Mouse (Mus musculus) stomach, embryonic 16.5 days (tissue): ENCODE data around the gene F11. TPM values are rescaled to one million over a fixed set of nuclear protein-coding genes. Genes with fewer than 3 reads are reported as not detected.

Source experiments
- ATAC-seq: fragments of 200-750 bp; cut with Nextera tagmentation; 2 replicates; pipeline ENCODE4 v1.8.0; 2017; ENCODE audit warnings: moderate number of reproducible peaks, moderate TSS enrichment; ENCODE audit not compliant: insufficient read depth, low FRiP score
- H3K27ac ChIP-seq: fragments of 300-500 bp; sonication (generic); 2 replicates; pipeline ENCODE4 v1.5.1; 2014; ENCODE audit warnings: low read length
- H3K27me3 ChIP-seq: fragments of 300-500 bp; sonication (generic); 2 replicates; pipeline ENCODE4 v1.6.1; 2014; ENCODE audit warnings: low read length, control low read depth, mixed read lengths; ENCODE audit not compliant: control insufficient read depth, insufficient read depth
- H3K36me3 ChIP-seq: fragments of 300-500 bp; sonication (generic); 2 replicates; pipeline ENCODE4 v1.6.1; 2014; ENCODE audit warnings: low read length; ENCODE audit not compliant: control insufficient read depth, insufficient read depth
- H3K4me1 ChIP-seq: fragments of 300-500 bp; sonication (generic); 2 replicates; pipeline ENCODE4 v1.6.1; 2014; ENCODE audit warnings: low read length, control low read depth, mixed read lengths; ENCODE audit not compliant: control insufficient read depth, insufficient read depth
- H3K4me2 ChIP-seq: fragments of 300-500 bp; sonication (generic); 2 replicates; pipeline ENCODE4 v1.6.1; 2014; ENCODE audit warnings: low read depth, low read length, mixed read lengths
- H3K4me3 ChIP-seq: fragments of 300-500 bp; sonication (generic); replicated peaks from 2 replicates; pipeline ENCODE4 v1.5.1; 2014; ENCODE audit warnings: mild to moderate bottlenecking, low read length
- H3K9ac ChIP-seq: fragments of 300-500 bp; sonication (generic); 2 replicates; pipeline ENCODE4 v1.6.1; 2014; ENCODE audit warnings: low read length
- H3K9me3 ChIP-seq: fragments of 300-500 bp; sonication (generic); replicated peaks from 2 replicates; pipeline ENCODE4 v1.6.1; 2016; ENCODE audit warnings: low read length, control low read depth; ENCODE audit not compliant: control insufficient read depth
- WGBS: fragments of 180-500 bp; shearing (Covaris S2); extraction: QIAGEN DNeasy Blood & Tissue Kit; methylation state at CpG from one replicate; pipeline ENCODE4 v1.1.7; 2014; 5-methylcytosine and 5-hydroxymethylcytosine counted together
- polyA plus RNA-seq: library from polyadenylated mRNA; unstranded; fragments of >200 nt; fragmentation: Nextera tagmentation; extraction: Ambion mirVana; gene quantifications from 2 replicates; pipeline ENCODE4 v1.2.1, GENCODE M21; 2015

The F11 gene
- polyA plus RNA-seq, 1 experiment from 2014 or later = 1.6 TPM

GRCm38 (mm10) chr8:45277453-45277852 is 15.6 kb upstream of the F11 start:
- 56% methylated on average over 3 of the region's 3 CpGs for WGBS
- no peak overlapping the region for H3K4me3 ChIP-seq
- H3K36me3 ChIP-seq = no peaks in the 10 kb centered on the region
- no peak for ATAC-seq
- H3K9ac ChIP-seq = no peak overlapping the region
- H3K27ac ChIP-seq = no peak overlapping the region
- H3K4me1 ChIP-seq = no peaks in the 10 kb centered on the region
- H3K4me2 ChIP-seq = no peak overlapping the region
- H3K9me3 ChIP-seq = no peaks in the 10 kb centered on the region
- no peaks in the 10 kb centered on the region for H3K27me3 ChIP-seq

- no peaks in the 10 kb centered on the region for H3K4me1 ChIP-seq
- no peak overlapping the region for H3K4me2 ChIP-seq
- no peaks in the 10 kb centered on the region for H3K27me3 ChIP-seq
- no peak overlapping the region for H3K9ac ChIP-seq
- no peaks in the 10 kb centered on the region for H3K9me3 ChIP-seq
- H3K36me3 ChIP-seq = no peaks in the 10 kb centered on the region
- no peak for ATAC-seq
- no peak overlapping the region for H3K27ac ChIP-seq
- no peak overlapping the region for H3K4me3 ChIP-seq
- WGBS = 72% methylated on average over 4 of the region's 4 CpGs
Measured at GRCm38 (mm10) chr8:45274317-45274716, 12.5 kb upstream of the F11 start.

DNA sequence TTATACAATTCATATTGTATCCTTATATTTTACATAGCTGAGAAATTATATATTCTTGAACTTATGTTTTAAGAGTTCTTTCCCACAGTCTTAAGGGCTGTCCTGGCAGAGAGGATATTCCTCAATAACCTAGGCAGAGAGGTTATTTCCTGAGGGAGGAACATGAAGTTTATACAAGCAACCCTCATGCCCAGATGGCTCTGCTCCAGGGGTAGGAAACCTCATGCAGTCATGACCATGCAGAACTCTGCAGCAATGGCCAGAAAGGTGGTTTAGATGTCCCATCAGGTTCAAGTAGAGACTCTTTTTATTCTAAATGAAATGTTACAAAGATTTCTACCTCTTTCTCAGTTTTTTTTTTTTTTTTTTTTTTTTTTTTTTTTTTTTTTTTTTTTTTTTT is 7.2 kb upstream of the F11 start:
- H3K4me1 ChIP-seq = peaks cover 3% of the 10 kb centered on the region
- H3K4me2 ChIP-seq = no peak overlapping the region
- H3K27ac ChIP-seq = no peak overlapping the region
- H3K9ac ChIP-seq = no peak overlapping the region
- ATAC-seq = no peak
- no peak overlapping the region for H3K4me3 ChIP-seq
- no peaks in the 10 kb centered on the region for H3K9me3 ChIP-seq
- no peaks in the 10 kb centered on the region for H3K36me3 ChIP-seq
- no peaks in the 10 kb centered on the region for H3K27me3 ChIP-seq

DNA sequence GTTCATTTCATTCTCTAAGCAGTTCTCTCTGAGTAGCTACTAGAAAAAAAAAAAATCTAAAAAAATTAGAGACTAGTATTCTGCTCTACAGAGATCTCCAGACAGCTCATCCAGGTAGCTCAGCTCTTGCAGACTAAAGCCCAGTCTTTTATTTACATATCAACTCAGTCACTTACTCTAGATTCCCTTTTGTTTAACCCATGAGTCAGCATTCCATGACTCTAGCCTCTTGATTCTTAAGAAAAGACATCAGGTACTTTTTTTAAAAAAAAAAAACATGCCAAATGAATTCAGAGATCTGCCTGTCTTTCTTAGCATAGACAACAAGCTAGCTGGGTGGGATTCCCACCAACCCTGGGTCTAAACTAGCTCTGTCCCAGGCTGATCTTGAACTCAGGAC is 6.7 kb upstream of the F11 start:
- H3K9ac ChIP-seq = no peak overlapping the region
- no peak overlapping the region for H3K27ac ChIP-seq
- no peak for ATAC-seq
- no peaks in the 10 kb centered on the region for H3K27me3 ChIP-seq
- H3K4me3 ChIP-seq = no peak overlapping the region
- H3K4me1 ChIP-seq = peaks cover 3% of the 10 kb centered on the region
- H3K4me2 ChIP-seq = no peak overlapping the region
- no peaks in the 10 kb centered on the region for H3K36me3 ChIP-seq
- H3K9me3 ChIP-seq = no peaks in the 10 kb centered on the region

DNA sequence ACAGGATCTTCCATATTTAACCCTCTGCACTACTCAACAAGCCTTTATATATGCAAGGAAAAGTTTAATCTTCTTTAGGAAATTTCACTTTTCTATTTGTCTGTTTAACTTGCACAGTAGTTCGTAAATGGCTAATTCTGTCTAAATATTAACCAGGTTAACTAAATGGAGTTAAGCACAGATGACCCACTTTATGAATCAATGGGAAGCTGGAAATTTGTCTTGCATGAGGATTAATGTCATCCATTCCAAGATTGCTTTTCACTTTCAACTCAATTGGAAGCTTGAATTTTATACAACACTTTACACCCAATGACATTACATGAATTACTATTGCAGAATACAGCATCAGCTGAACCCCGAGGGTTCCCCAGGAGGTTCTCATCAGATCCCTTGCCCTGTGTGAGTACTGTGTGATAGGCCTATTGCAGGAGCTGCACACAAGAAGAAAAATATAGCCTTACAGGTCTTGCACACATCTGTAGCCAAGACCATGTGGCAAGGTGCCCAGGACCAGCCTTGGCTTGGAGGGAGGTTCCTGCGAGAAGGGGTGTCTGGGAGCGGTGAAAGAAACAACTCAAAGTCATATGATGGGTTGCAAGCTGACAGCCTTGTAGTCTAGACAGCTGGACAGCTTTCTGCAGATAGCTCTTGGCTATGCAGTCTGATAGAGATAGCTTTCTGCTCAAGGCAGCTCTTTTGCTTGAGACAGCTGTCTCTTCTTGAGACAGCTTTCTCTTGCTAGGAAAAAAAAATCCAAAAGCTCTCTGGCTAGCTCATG is 6.0 kb upstream of the F11 start:
- 58% methylated on average over 4 of the region's 4 CpGs for WGBS
- peaks cover 3% of the 10 kb centered on the region for H3K4me1 ChIP-seq
- no peak overlapping the region for H3K4me2 ChIP-seq
- H3K36me3 ChIP-seq = no peaks in the 10 kb centered on the region
- H3K9ac ChIP-seq = no peak overlapping the region
- H3K27me3 ChIP-seq = no peaks in the 10 kb centered on the region
- no peak overlapping the region for H3K4me3 ChIP-seq
- no peak overlapping the region for H3K27ac ChIP-seq
- no peaks in the 10 kb centered on the region for H3K9me3 ChIP-seq
- 0 out of 2 replicates have a peak, but pooled peaks have one; percentile 13 for ATAC-seq

GRCm38 (mm10) chr8:45266993-45267392 is 5.2 kb upstream of the F11 start:
- Histone ChIP-seq H3K27me3 (no peaks in the 10 kb centered on the region), H3K9me3 (no peaks in the 10 kb centered on the region), H3K9ac (no peak overlapping the region), H3K4me2 (no peak overlapping the region), H3K27ac (no peak overlapping the region), H3K4me1 (peaks cover 3% of the 10 kb centered on the region), H3K4me3 (no peak overlapping the region), H3K36me3 (no peaks in the 10 kb centered on the region)
- WGBS = 44% methylated on average over 8 of the region's 8 CpGs
- peak; percentile 35; the same call in 1 of the 2 replicates for ATAC-seq

- Histone ChIP-seq H3K27ac (no peak overlapping the region), H3K4me3 (no peak overlapping the region), H3K4me1 (peaks cover 3% of the 10 kb centered on the region), H3K36me3 (no peaks in the 10 kb centered on the region), H3K9me3 (no peaks in the 10 kb centered on the region), H3K9ac (no peak overlapping the region), H3K4me2 (no peak overlapping the region), H3K27me3 (no peaks in the 10 kb centered on the region)
- peak; percentile 76 for ATAC-seq
- 73% methylated on average over 4 of the region's 4 CpGs for WGBS
Measured at GRCm38 (mm10) chr8:45264918-45265317, 3.1 kb upstream of the F11 start.

- Histone ChIP-seq H3K4me2 (no peak overlapping the region), H3K36me3 (no peaks in the 10 kb centered on the region)
- WGBS = 84% methylated on average over 3 of the region's 3 CpGs
Measured at GRCm38 (mm10) chr8:45262851-45263250, 1.0 kb upstream of the F11 start.

GRCm38 (mm10) chr8:45258421-45258820 is 3.4 kb downstream of the F11 start:
- Histone ChIP-seq H3K27me3 (no peaks in the 10 kb centered on the region), H3K27ac (no peak overlapping the region), H3K36me3 (no peaks in the 10 kb centered on the region), H3K4me1 (no peaks in the 10 kb centered on the region), H3K9ac (no peak overlapping the region), H3K9me3 (no peaks in the 10 kb centered on the region), H3K4me3 (no peak overlapping the region), H3K4me2 (no peak overlapping the region)
- WGBS = 83% methylated on average over 8 of the region's 8 CpGs
- no peak for ATAC-seq

More at GRCm38 (mm10) chr8:45262851-45263250, 1.0 kb upstream of the F11 start:
- Histone ChIP-seq H3K9me3 (no peaks in the 10 kb centered on the region), H3K9ac (no peak overlapping the region), H3K27me3 (no peaks in the 10 kb centered on the region), H3K27ac (no peak overlapping the region), H3K4me3 (no peak overlapping the region), H3K4me1 (peaks cover under 1% of the 10 kb centered on the region)
- ATAC-seq = no peak
